Mouse (Mus musculus) embryonic stem cell, embryonic (primary cell): ENCODE measurements around the gene Mfsd6l.

ENCODE experiments used
- CTCF ChIA-PET, 4 experiments: fragments of 300-600 bp in 2 of 4; fragments of 350-600 bp in 2 of 4; sonication (Branson Sonifier 250); formaldehyde crosslinking; loops; one replicate each; lab custom pipeline; 2022; ENCODE audit warnings: inconsistent platforms in 2 of 4; lab: Charles Lee
- POLR2A ChIA-PET, 4 experiments: fragments of 300-600 bp in 2 of 4; fragments of 350-600 bp in 2 of 4; sonication (Branson Sonifier 250); formaldehyde crosslinking; loops; one replicate each; lab custom pipeline; 2022; ENCODE audit warnings: antibody characterized with exemption in 4 of 4, inconsistent platforms in 1 of 4; lab: Charles Lee

Gene Mfsd6l

DNA sequence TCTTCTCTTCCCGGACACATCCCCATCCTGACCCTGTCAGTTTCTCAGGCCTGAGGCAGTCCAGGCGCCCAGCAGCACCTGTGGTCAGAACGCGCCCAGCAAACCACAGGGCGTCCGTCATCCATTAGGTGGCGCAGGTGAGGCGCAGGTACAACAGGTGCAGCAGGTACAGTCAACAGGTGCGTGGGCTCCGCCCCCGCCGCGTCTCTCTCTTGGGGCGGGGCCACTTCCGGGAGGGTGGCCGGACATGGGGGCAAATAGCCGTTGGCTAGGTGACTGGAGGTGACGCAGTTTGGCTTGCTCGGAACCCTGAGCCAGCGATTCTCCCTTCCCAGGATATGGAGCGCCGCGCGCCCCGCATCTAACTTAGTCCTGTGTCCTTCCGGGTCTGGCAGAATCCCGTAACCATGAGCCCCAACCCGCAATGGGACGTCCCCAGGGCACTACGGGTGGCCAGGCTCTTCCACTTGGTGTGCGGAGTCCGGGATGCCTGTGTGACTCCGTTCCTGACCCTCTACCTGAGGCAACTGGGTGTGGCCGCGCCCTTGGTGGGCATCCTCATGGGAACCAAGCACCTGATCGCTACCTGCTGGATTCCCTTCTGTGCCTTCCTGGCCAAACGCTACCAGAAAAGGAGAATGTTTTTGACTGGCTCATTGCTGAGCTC is at the start of gene Mfsd6l:
Gene Mfsd6l, plus strand, starts transcription at position 269 of the 667 bp plus-strand sequence.
- ChIA-PET CTCF (interaction anchor here (0.6 to 1.9 kb wide), 6 partner anchors 10 to 161 kb away, joined by 3 to 8 read pairs (median 4); no protein-coding TSS in a partner anchor), POLR2A (interaction anchor here in 2 of 4 experiments (1.4 to 1.7 kb wide), 2 partner anchors 24 kb away, joined by 3 to 7 read pairs; no protein-coding TSS in a partner anchor)

DNA sequence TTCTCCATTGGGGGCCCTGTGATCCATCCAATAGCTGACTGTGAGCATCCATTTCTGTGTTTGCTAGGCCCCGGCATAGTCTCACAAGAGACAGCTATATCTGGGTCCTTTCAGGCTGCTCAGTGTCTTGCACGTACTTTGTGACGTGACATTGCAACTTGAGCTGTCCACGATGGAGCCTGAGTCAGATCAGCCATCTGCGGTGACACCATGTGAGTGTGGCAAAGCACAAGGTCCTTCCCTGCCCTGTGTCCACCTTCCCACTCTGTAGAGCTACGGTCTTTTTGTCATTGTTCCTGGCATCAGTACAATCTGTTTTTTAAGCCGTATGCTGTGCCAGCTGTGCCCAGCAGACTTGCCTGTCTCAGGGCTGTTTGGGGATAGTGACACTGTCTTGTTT is 48.7 kb upstream of the Mfsd6l start:
- ChIA-PET POLR2A (interaction anchor here in 1 of 4 experiments (1.5 kb wide), 1 partner anchor 13 kb away, joined by 5 read pairs; no protein-coding TSS in a partner anchor), CTCF (interaction anchor here in 1 of 4 experiments (0.6 kb wide), 1 partner anchor 933 kb away, joined by 11 read pairs; no protein-coding TSS in a partner anchor)

GRCm38 (mm10) chr11:68508619-68509018 is 47.4 kb upstream of the Mfsd6l start:
- POLR2A ChIA-PET = no interaction called here
- CTCF ChIA-PET = no interaction called here

GRCm38 (mm10) chr11:68509194-68509593 is 46.8 kb upstream of the Mfsd6l start:
- ChIA-PET CTCF (no interaction called here), POLR2A (no interaction called here)

DNA sequence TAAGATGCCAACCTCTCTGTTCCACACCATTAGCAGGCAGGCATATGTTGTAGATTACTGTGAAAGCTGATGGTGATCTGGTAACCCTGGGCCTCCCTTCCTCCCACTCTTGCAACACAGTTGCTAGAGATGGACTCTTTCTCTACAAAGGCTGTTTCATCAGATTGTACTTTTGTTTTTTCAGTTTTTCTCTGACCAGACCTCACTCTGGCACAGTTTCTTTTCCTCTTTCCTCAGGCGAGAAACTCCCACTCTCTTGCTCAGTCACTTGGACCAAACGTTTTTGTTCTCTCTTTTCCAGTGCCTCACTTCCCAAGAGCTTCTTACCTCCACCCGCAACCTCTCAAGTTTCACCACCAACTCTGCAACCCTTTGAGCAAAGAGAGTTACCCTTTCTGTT is 42.0 kb upstream of the Mfsd6l start:
- ChIA-PET CTCF (no interaction called here), POLR2A (no interaction called here)

GRCm38 (mm10) chr11:68519362-68519761 is 36.6 kb upstream of the Mfsd6l start:
- CTCF ChIA-PET = interaction anchor here in 3 of 4 experiments (0.7 to 1.7 kb wide), 4 partner anchors 11 to 47 kb away, joined by 3 to 5 read pairs (median 4); no protein-coding TSS in a partner anchor
- POLR2A ChIA-PET = interaction anchor here in 1 of 4 experiments (0.6 to 1.2 kb wide), 2 partner anchors 14 to 183 kb away, joined by 3 to 4 read pairs; no protein-coding TSS in a partner anchor

DNA sequence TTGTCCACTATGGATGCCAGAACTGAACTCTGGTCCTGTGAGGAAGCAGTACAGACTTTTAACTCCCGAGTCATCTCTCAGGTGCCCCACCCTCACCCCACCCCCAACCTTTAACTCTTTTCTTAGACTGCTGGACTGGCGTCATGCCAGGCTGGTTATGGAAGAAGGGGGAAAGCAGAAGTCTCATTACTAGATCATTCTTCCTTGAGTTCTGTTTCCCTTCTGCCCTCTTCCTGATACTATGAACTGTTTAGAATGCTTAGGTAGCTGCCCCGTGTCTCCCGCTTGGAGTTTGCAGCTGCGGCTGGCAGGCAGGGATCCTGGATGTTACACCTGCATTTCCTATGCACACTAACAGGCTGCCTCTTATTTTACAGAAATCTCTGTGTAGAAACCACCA is 36.2 kb upstream of the Mfsd6l start:
- ChIA-PET CTCF (interaction anchor here in 2 of 4 experiments (0.7 to 1.7 kb wide), 4 partner anchors 11 to 307 kb away, joined by 3 to 6 read pairs (median 4); no protein-coding TSS in a partner anchor), POLR2A (interaction anchor here in 1 of 4 experiments (1.2 kb wide), 1 partner anchor 14 kb away, joined by 4 read pairs; no protein-coding TSS in a partner anchor)

GRCm38 (mm10) chr11:68520439-68520838 is 35.5 kb upstream of the Mfsd6l start:
- CTCF ChIA-PET = interaction anchor here in 2 of 4 experiments (0.6 to 1.7 kb wide), 4 partner anchors 10 to 308 kb away, joined by 3 to 6 read pairs (median 4); no protein-coding TSS in a partner anchor
- POLR2A ChIA-PET = interaction anchor here in 1 of 4 experiments (1.2 kb wide), 1 partner anchor 13 kb away, joined by 4 read pairs; no protein-coding TSS in a partner anchor

DNA sequence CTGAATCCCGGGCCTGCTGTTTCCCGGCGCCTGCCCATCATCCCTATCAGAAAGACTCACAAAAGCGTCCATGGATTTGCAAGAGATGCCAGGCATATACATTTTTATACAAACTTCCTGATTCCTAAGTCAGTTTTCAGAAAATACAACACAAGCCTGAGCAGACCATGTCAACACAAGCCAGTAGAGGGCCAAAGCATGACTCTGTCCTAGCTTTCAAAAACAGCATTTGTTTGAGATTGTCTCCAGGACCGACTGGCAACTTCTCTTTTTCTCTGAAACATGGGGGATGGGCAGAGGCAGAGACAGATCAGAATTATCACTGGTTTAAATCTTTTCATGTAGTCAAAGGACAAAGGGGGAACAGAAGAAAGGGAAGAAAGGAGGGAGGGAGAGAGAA is 34.6 kb upstream of the Mfsd6l start:
- CTCF ChIA-PET = interaction anchor here in 1 of 4 experiments (0.6 kb wide), 1 partner anchor 104 kb away, joined by 3 read pairs; no protein-coding TSS in a partner anchor
- POLR2A ChIA-PET = no interaction called here

GRCm38 (mm10) chr11:68526441-68526840 is 29.5 kb upstream of the Mfsd6l start:
- ChIA-PET POLR2A (no interaction called here), CTCF (interaction anchor here in 1 of 4 experiments (0.6 kb wide), 1 partner anchor 40 kb away, joined by 4 read pairs; no protein-coding TSS in a partner anchor)

- CTCF ChIA-PET = interaction anchor here (0.6 to 3.5 kb wide), 38 partner anchors 8 to 632 kb away, joined by 3 to 35 read pairs (median 4); partner anchors contain the start of gene Pik3r5 (in 1 of the 4)
- POLR2A ChIA-PET = interaction anchor here in 3 of 4 experiments (0.5 to 3.8 kb wide), 18 partner anchors 12 to 1881 kb away, joined by 3 to 19 read pairs (median 3); partner anchors contain the start of gene Myh10 (in 1 of the 3)
Measured at GRCm38 (mm10) chr11:68531066-68531806, 24.8 kb upstream of the Mfsd6l start.

- ChIA-PET CTCF (interaction anchor here (0.6 to 3.5 kb wide), 46 partner anchors 8 to 631 kb away, joined by 3 to 35 read pairs (median 4); partner anchors contain the start of genes Myh10 (in 1 of the 4) and Pik3r5 (in 1 of the 4)), POLR2A (interaction anchor here in 3 of 4 experiments (0.5 to 3.8 kb wide), 22 partner anchors 11 to 1880 kb away, joined by 3 to 19 read pairs (median 3); partner anchors contain the start of gene Myh10 (in 2 of the 3))
Measured at GRCm38 (mm10) chr11:68531941-68532535, 23.9 kb upstream of the Mfsd6l start.

DNA sequence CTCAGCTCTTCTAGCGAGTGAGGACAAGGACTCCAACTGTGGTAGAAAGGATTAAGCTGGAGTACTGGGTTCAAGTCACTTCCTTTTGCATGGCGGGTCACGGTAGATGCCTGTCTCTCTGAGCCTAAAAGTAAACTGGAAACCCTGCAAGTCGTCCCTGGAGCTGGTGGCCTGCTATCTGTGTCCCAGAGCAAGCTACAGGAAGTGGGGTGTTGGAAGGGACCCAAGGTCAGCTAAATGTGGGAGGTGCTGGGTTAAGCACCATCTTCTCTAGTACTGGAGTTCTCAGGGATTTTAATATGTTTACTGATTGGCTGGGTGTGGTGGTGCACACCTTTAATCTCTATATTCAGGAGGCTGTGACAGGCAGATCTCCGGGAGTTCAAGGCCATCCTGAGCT is 23.2 kb upstream of the Mfsd6l start:
- ChIA-PET CTCF (interaction anchor here (0.6 to 3.5 kb wide), 17 partner anchors 9 to 159 kb away, joined by 3 to 35 read pairs (median 4); partner anchors contain the start of genes Ccdc42 (in 1 of the 4) and Myh10 (in 1 of the 4)), POLR2A (interaction anchor here in 3 of 4 experiments (0.6 to 3.8 kb wide), 13 partner anchors 10 to 703 kb away, joined by 3 to 19 read pairs (median 3); partner anchors contain the start of gene Myh10 (in 2 of the 3))

DNA sequence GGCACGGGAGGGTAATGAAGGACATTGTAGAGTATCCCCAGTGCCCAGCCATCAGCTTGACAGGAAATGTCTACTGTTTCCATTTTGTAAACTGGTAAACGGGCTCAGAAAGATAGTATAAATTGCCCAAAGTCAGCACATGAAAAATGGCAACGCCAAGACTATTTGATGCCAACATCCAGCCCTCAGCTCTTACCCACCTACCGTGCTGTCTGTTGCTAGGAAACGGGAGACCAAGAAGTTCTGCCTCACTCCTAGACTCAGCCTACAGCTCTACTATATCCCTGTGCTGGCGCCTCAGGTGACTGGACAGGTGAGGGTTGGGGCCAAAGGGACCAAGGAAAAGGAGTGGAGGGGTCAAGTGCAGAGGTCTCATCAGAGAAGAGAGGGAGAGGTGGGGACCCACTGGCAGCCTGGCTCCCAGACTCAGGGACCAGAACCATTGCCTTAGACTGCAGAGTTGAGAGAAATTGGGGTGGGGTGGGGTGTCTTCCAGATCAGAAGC is 22.0 kb upstream of the Mfsd6l start:
- ChIA-PET CTCF (interaction anchor here in 1 of 4 experiments (2.0 to 3.5 kb wide), 2 partner anchors 15 to 49 kb away, joined by 14 to 31 read pairs; no protein-coding TSS in a partner anchor), POLR2A (interaction anchor here in 2 of 4 experiments (0.7 to 3.8 kb wide), 7 partner anchors 9 to 158 kb away, joined by 3 to 19 read pairs (median 4); partner anchors contain the start of gene Myh10 (in 1 of the 2))

GRCm38 (mm10) chr11:68536026-68536425 is 20.0 kb upstream of the Mfsd6l start:
- ChIA-PET CTCF (interaction anchor here in 1 of 4 experiments (0.6 kb wide), 1 partner anchor 111 kb away, joined by 3 read pairs; no protein-coding TSS in a partner anchor), POLR2A (interaction anchor here in 2 of 4 experiments (0.6 to 0.9 kb wide), 4 partner anchors 37 to 244 kb away, joined by 3 to 4 read pairs (median 3); no protein-coding TSS in a partner anchor)

DNA sequence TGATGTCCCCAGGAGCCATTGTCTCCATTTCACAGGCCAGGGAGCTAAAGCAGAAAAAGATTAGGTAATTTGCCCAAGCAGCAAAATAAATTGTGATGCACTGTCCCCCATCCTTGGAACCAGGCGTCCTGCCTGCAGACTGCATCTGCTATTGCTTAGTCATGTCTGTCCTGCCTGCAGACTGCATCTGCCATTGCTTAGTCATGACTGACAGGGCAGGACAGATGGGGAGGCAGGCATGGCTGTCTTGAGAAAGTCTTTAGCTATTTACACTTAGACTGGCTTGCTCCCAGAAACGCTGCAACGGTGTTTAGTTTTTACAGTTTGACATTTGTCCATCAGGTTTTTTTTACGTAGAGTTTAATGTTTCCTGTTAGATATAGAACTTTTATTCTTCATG is 19.5 kb upstream of the Mfsd6l start:
- CTCF ChIA-PET = interaction anchor here in 1 of 4 experiments (0.6 kb wide), 1 partner anchor 37 kb away, joined by 5 read pairs; no protein-coding TSS in a partner anchor

GRCm38 (mm10) chr11:68539621-68540020 is 16.4 kb upstream of the Mfsd6l start:
- POLR2A ChIA-PET = no interaction called here
- CTCF ChIA-PET = interaction anchor here in 1 of 4 experiments (1.4 kb wide), 1 partner anchor 8 kb away, joined by 6 read pairs; no protein-coding TSS in a partner anchor

More for the DNA sequence above, 19.5 kb upstream of the Mfsd6l start:
- POLR2A ChIA-PET = interaction anchor here in 2 of 4 experiments (0.9 to 1.2 kb wide), 5 partner anchors 9 to 155 kb away, joined by 3 to 5 read pairs (median 3); partner anchors contain the start of gene Myh10 (in 1 of the 2)
